Mouse (Mus musculus) neural tube, embryonic 15.5 days (tissue): ENCODE measurements around the gene Rai1. TPM values are rescaled to one million over a fixed set of nuclear protein-coding genes. Genes with fewer than 3 reads are reported as not detected.
A peak's percentile ranks its signal among the peaks of the same experiment; 100 is the strongest.

Experiments used
- ATAC-seq: fragments of 200-750 bp; cut with Nextera tagmentation; 2 replicates; pipeline ENCODE4 v1.8.0; 2017; ENCODE audit warnings: mild to moderate bottlenecking, moderate TSS enrichment, moderate library complexity; ENCODE audit not compliant: low FRiP score
- H3K27ac ChIP-seq: fragments of 300-500 bp; sonication (generic); replicated peaks from 2 replicates; pipeline ENCODE4 v1.5.1; 2015; ENCODE audit warnings: mild to moderate bottlenecking, inconsistent platforms
- H3K27me3 ChIP-seq: fragments of 300-500 bp; sonication (generic); replicated peaks from 2 replicates; pipeline ENCODE4 v1.6.1; 2015; ENCODE audit warnings: inconsistent platforms
- H3K36me3 ChIP-seq: fragments of 300-500 bp; sonication (generic); 2 replicates; pipeline ENCODE4 v1.6.1; 2015; ENCODE audit warnings: inconsistent platforms
- H3K4me1 ChIP-seq: fragments of 300-500 bp; sonication (generic); 2 replicates; pipeline ENCODE4 v1.6.1; 2015; ENCODE audit warnings: inconsistent platforms
- H3K4me2 ChIP-seq: fragments of 300-500 bp; sonication (generic); 2 replicates; pipeline ENCODE4 v1.6.1; 2015; ENCODE audit warnings: inconsistent platforms, mild to moderate bottlenecking, moderate library complexity
- H3K4me3 ChIP-seq: fragments of 300-500 bp; sonication (generic); replicated peaks from 2 replicates; pipeline ENCODE4 v1.5.1; 2015; ENCODE audit warnings: mild to moderate bottlenecking, inconsistent platforms
- H3K9ac ChIP-seq: fragments of 300-500 bp; sonication (generic); replicated peaks from 2 replicates; pipeline ENCODE4 v1.6.1; 2015; ENCODE audit warnings: mild to moderate bottlenecking, inconsistent platforms
- H3K9me3 ChIP-seq: fragments of 300-500 bp; sonication (generic); replicated peaks from 2 replicates; pipeline ENCODE4 v1.6.1; 2016; ENCODE audit warnings: inconsistent platforms
- WGBS: fragments of 180-500 bp; shearing (Covaris S2); methylation state at CpG from one replicate; pipeline ENCODE4 v1.1.7; 2015; ENCODE audit warnings: mixed read lengths; 5-methylcytosine and 5-hydroxymethylcytosine counted together
- polyA plus RNA-seq: library from polyadenylated mRNA; unstranded; fragments of >200 nt; fragmentation: Nextera tagmentation; extraction: Ambion mirVana; gene quantifications from 2 replicates; pipeline ENCODE4 v1.2.1, GENCODE M21; 2015

Gene Rai1
- polyA plus RNA-seq, 1 experiment from 2014 or later: 27.4 TPM

DNA sequence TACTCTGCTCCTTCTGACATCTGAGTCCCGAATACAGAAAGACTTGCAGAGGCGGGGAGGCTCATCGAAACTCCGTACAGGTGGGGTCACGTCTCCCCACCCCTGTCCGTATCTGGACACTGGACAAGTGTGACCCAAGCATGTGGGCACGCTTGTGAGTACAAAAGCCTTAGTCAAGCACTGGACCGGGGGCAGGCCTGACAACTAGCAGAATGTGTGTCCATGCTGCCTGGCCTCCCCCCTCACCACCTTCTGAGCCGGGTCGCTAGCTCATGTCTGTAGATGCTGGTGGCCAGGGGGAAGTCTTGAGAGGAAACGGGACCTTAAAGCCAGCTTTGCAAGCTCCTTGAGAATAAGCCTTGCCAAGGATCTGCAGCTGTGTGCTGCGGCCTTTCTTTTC lies 106.9 kb downstream of the Rai1 start:
- Histone ChIP-seq H3K9me3 (no peaks in the 10 kb centered on the region), H3K4me3 (no peak overlapping the region), H3K36me3 (no peaks in the 10 kb centered on the region), H3K4me2 (no peak overlapping the region), H3K27ac (0 out of 2 replicates have a peak overlapping the region, but pooled peaks have one; percentile 1), H3K27me3 (no peaks in the 10 kb centered on the region), H3K9ac (no peak overlapping the region), H3K4me1 (peaks cover 66% of the 10 kb centered on the region)
- ATAC-seq: no peak
- WGBS: 68% methylated on average over 12 of the region's 12 CpGs

DNA sequence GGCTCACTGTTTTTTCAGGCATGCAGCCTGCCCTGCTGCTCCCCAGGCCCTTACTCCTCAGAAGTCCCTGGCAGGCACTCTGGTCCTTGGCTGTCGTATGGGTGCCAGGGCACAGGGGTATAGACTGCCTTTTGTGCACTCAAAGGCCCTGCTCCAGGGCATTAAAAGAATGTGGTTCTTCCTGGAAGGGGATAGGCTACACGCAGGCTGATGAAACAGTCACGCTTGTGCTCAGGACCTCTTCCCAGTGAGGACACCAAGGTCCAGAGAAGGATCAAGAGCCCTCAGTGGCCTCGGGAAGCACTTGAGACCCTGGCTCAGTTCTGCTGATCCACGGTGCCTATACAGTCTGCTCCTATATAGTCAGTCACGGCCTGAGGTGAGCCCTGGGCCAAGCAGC lies 108.5 kb downstream of the Rai1 start:
- H3K4me1 ChIP-seq: peaks cover 60% of the 10 kb centered on the region
- H3K9me3 ChIP-seq: no peaks in the 10 kb centered on the region
- ATAC-seq: no peak
- H3K4me3 ChIP-seq: no peak overlapping the region
- WGBS: 65% methylated on average over 6 of the region's 6 CpGs
- H3K4me2 ChIP-seq: no peak overlapping the region
- H3K9ac ChIP-seq: no peak overlapping the region; the same call in 1 of the 2 replicates
- no peak overlapping the region; the same call in 1 of the 2 replicates for H3K27ac ChIP-seq
- H3K36me3 ChIP-seq: no peaks in the 10 kb centered on the region
- H3K27me3 ChIP-seq: no peaks in the 10 kb centered on the region

DNA sequence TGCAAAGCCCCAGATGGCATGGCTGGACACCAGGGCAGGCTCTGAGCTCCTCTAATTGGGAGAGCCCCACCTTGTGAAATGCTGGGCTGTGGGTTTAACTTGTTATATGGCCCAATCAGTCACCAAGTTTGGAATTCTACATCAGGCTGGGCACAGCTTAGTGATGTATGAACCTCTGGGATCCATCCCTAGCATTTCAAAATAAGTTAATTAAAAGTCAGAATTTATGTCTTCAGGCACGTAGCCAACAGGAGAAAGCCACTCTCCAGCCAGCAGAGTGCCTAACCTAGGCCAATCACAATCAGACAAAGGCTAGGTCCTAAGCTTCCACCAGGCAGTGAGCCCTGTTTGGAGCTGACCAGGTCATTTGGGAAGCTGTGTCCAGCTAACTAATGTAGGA lies 111.9 kb downstream of the Rai1 start:
- no peak overlapping the region for H3K27ac ChIP-seq
- H3K9me3 ChIP-seq: no peaks in the 10 kb centered on the region
- 52% methylated on average over 1 of the region's 1 CpGs for WGBS
- H3K36me3 ChIP-seq: no peaks in the 10 kb centered on the region
- H3K9ac ChIP-seq: no peak overlapping the region
- H3K4me1 ChIP-seq: peaks cover 50% of the 10 kb centered on the region
- H3K4me2 ChIP-seq: no peak overlapping the region
- H3K27me3 ChIP-seq: no peaks in the 10 kb centered on the region
- H3K4me3 ChIP-seq: no peak overlapping the region
- ATAC-seq: no peak

DNA sequence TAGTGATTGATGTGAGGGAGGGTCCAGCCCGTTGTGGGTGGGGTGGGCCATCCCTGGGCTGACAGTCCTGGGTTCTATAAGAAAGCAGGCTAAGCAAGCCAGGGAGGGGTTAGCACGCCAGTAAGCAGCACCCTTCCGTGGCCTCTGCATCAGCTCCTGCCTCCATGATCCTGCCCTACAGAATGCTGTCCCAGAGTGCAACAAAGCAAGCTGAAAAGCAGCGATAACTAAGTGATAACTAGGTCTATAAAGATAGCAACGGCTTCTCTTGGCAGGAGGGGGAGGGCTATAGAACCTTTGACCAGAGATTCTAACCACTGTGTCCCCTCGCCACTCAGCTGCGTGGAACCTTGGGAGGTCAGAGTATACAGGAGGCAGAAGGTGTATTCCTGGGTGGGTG lies 112.7 kb downstream of the Rai1 start:
- no peak for ATAC-seq
- Histone ChIP-seq H3K4me2 (no peak overlapping the region), H3K36me3 (no peaks in the 10 kb centered on the region), H3K4me3 (no peak overlapping the region), H3K9ac (no peak overlapping the region), H3K27me3 (no peaks in the 10 kb centered on the region), H3K27ac (no peak overlapping the region), H3K4me1 (peaks cover 48% of the 10 kb centered on the region), H3K9me3 (no peaks in the 10 kb centered on the region)
- 85% methylated on average over 7 of the region's 7 CpGs for WGBS

DNA sequence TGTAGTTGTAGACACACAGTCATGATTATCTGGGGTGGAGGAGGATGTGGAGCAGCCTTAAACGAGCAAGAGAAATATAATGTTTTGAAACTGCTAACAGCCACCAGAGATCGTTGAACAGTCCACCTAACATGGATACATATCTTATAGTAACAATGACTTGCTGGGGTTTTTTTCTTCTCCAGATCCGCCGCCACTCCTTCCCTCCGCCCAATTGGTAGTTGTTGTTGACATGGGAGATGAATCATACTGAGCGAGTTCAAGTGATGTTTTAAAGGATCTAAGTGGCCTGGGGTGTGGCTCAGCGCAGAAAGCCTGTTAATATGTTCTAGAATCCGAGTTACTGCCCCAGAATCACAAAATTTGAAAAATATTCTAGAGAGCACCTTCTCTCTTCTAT lies 114.8 kb downstream of the Rai1 start:
- no peak for ATAC-seq
- Histone ChIP-seq H3K4me1 (peaks cover 51% of the 10 kb centered on the region), H3K36me3 (no peaks in the 10 kb centered on the region), H3K27me3 (no peaks in the 10 kb centered on the region), H3K4me3 (peak overlapping the region; percentile 57), H3K27ac (peak overlapping the region; percentile 70), H3K4me2 (peak overlapping the region; percentile 68), H3K9ac (peak overlapping the region; percentile 52), H3K9me3 (no peaks in the 10 kb centered on the region)
- WGBS: 51% methylated on average over 8 of the region's 8 CpGs

DNA sequence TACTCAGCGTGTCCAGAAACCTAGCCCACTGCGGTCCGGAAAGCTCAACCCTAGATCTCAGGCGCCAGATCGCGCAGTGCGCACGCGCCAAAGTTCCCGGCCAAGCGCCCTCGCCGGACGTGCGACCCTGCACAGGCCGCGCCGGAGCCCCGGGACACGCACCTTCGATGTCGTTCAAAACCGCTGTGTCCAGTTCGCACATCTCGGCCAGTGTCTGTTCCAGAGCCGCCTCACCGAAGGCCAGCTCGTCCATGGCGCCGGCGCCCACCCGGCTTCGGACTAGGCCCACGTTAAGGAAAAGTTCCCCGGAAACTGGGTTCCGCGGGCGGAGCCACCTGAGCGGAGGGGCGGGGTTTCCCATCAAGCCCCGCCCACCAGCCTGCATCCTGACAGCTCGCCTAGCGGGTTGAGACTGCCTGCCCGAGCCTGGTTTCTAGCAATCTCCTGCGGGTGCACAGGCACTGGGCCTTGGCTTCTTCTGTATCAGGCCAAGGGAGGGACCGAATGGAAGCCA lies 115.5 kb downstream of the Rai1 start:
- H3K4me2 ChIP-seq: peak overlapping the region; percentile 68
- under 1% methylated on average over 46 of the region's 46 CpGs for WGBS
- no peaks in the 10 kb centered on the region for H3K36me3 ChIP-seq
- H3K27me3 ChIP-seq: no peaks in the 10 kb centered on the region
- ATAC-seq: peak; percentile 79
- peaks cover 51% of the 10 kb centered on the region for H3K4me1 ChIP-seq
- peak overlapping the region; percentile 52 for H3K9ac ChIP-seq
- peak overlapping the region; percentile 57 for H3K4me3 ChIP-seq
- peak overlapping the region; percentile 70 for H3K27ac ChIP-seq
- H3K9me3 ChIP-seq: no peaks in the 10 kb centered on the region

DNA sequence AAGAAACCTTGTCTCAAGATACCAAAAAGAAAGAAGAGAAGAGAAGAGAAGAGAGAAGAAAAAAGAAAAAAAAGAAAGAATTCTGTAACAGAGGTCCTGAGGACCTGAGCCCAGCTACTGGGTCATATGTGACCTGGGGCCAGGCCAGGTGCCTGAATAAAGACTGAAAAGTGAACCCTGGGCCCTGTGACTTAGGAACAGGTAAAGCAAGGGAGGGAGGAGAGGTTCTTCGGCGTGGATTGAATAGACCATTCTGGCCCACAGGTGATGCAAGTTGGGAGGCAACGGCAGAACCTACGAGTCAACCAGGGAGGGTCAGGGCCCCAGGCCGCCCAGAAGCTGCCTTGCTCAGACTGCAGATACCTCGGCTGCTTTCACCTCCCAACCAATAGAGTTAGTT lies 116.6 kb downstream of the Rai1 start:
- ATAC-seq: no peak
- H3K4me3 ChIP-seq: no peak overlapping the region
- 89% methylated on average over 6 of the region's 6 CpGs for WGBS
- peaks cover 47% of the 10 kb centered on the region for H3K4me1 ChIP-seq
- H3K9me3 ChIP-seq: no peaks in the 10 kb centered on the region
- H3K4me2 ChIP-seq: no peak overlapping the region
- H3K27me3 ChIP-seq: no peaks in the 10 kb centered on the region
- no peak overlapping the region for H3K27ac ChIP-seq
- no peak overlapping the region for H3K9ac ChIP-seq
- no peaks in the 10 kb centered on the region for H3K36me3 ChIP-seq

DNA sequence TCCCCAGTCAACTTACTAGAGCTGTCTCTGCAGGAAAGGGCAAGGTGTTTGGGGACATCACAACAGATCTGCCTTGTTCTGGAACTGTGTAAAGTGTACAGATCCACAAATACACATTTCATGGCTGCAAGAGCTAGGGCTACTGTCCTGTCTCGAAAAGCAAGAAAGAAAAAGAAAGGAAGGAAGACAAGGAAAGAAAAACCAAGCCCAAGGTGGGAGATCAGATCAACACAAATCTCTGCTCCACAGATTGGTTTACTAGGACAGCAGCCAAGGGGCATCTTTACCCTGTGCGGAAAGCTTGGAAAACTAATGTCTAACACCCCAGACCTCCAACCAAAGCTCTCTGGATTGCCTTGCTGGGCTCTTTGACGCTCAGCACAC lies 117.3 kb downstream of the Rai1 start:
- H3K9me3 ChIP-seq: no peaks in the 10 kb centered on the region
- 49% methylated on average over 3 of the region's 3 CpGs for WGBS
- no peak for ATAC-seq
- peak overlapping the region; percentile 72 for H3K4me2 ChIP-seq
- peak overlapping the region; percentile 81 for H3K27ac ChIP-seq
- H3K4me1 ChIP-seq: peaks cover 40% of the 10 kb centered on the region
- no peaks in the 10 kb centered on the region for H3K36me3 ChIP-seq
- no peaks in the 10 kb centered on the region for H3K27me3 ChIP-seq
- H3K9ac ChIP-seq: no peak overlapping the region
- peak overlapping the region; percentile 35; the same call in 1 of the 2 replicates for H3K4me3 ChIP-seq

DNA sequence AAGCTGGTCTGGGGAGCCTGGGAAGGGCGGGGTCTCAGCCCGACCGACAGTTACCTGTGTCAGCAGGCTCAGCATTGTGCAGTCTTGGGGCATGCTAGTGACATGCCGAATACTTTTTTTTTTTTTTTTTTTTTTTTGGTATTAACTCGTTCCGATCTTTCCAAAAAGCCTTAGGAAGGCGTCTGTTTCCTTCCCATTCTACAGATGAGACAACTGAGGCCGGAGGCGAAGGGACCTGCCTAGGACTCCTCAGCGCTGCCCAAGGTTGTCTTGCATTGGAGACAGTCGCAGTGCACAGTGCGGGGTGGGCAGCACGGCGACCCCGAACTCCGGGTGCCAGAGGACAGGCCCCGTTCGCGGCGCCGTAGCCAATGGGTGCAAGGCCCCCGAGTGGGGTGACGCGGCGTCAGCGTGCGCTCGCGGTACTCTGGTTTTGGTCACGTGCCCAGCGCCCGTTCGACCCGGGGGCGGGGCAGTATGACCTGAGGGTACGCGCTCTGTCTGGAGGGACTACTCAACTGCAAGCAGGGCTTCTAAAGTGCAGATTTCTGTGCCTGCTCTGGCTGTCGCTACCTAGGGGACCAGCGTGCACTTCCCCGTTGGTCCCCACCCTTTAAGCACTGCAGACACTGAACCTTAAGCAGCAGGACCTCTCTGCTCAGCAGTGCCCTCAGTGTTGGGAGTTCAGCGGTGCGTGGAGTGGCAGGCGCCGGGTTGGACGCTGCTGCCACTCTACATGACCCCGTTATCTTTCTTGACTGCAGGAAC lies 117.8 kb downstream of the Rai1 start, which contains the start of gene Srebf1:
Srebf1 (minus strand) TSS at position 113 of the 768 bp plus-strand sequence.
- no peaks in the 10 kb centered on the region for H3K9me3 ChIP-seq
- H3K4me1 ChIP-seq: peaks cover 36% of the 10 kb centered on the region
- H3K9ac ChIP-seq: peak within 1 kb of the TSS; percentile 26
- peak within 1 kb of the TSS; percentile 72 for H3K4me2 ChIP-seq
- H3K27ac ChIP-seq: peak within 1 kb of the TSS; percentile 81
- peak within 1 kb of the TSS; percentile 35 for H3K4me3 ChIP-seq
- ATAC-seq: peak; percentile 66
- WGBS: 5% methylated on average over 46 of the region's 46 CpGs
- no peaks in the 10 kb centered on the region for H3K27me3 ChIP-seq
- H3K36me3 ChIP-seq: no peaks in the 10 kb centered on the region

DNA sequence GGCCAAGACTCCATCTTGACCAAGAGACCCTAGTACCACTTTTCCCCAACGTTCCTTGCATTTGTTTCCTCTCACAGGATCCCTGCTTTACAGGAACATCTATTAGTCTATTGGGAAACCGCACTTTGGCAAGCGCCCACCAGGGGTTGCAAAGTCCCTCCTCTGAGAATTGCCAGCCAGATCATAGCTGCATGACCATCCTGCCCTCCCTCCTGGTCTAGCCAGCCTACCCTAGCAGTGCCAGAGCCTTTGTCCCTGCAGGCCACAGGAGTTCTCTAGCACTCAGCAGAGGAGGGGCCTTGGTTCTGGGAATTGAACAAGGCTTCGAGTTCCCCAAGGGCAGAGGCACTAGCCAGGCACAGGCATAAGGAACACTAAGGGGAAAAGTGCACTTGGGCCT lies 119.9 kb downstream of the Rai1 start:
- Histone ChIP-seq H3K4me3 (no peak overlapping the region), H3K36me3 (peaks cover 12% of the 10 kb centered on the region; the same call in 1 of the 2 replicates), H3K9ac (no peak overlapping the region), H3K27ac (no peak overlapping the region), H3K27me3 (no peaks in the 10 kb centered on the region), H3K4me1 (peaks cover 21% of the 10 kb centered on the region), H3K4me2 (no peak overlapping the region), H3K9me3 (no peaks in the 10 kb centered on the region)
- WGBS: 63% methylated on average over 4 of the region's 4 CpGs
- ATAC-seq: no peak

DNA sequence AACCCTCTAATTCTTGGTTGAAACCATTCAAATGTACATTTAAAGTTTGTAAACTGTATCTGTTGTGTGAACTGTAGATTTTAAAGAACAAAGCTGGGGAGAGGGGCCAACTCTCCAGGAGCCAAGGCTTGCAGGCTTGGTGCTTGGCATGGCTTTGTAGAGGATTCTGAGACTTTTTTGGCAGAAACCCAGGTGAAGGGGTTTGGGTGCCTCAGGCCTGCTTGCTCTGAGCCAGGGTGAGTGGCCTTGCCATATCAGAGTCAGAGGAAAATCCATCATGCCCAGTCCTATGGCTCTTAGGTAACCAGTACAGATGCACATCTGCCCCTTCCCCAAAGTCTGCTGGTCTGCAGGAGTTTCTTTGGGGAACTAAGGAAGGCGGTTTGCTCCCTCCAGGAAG lies 121.1 kb downstream of the Rai1 start:
- H3K4me2 ChIP-seq: no peak overlapping the region
- 73% methylated on average over 1 of the region's 1 CpGs for WGBS

DNA sequence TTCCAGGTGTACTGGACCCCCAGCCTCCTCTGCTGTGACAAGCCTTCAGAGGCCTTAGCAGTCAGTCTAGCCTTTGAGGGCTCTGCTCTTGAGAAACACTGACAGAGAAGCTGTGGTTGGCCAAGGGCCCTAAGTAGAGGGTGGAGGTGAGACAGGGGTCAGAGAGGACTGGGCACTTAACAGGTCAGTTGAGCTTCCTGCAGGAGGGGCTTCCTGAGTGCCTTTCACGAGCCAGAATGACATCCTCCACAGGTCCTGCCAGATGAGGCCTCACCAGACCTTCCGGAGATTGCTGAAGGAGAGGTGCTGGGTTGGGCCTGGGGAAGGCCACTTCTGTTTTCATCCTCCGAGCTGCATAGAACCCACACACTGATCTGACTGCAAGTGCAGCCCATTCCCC lies 123.7 kb downstream of the Rai1 start:
- H3K27ac ChIP-seq: no peak overlapping the region
- peaks cover 15% of the 10 kb centered on the region; the same call in 1 of the 2 replicates for H3K36me3 ChIP-seq
- H3K9me3 ChIP-seq: no peaks in the 10 kb centered on the region
- H3K4me1 ChIP-seq: peaks cover 6% of the 10 kb centered on the region; the same call in 1 of the 2 replicates
- H3K9ac ChIP-seq: no peak overlapping the region
- H3K4me3 ChIP-seq: no peak overlapping the region
- no peaks in the 10 kb centered on the region for H3K27me3 ChIP-seq
- H3K4me2 ChIP-seq: no peak overlapping the region
- WGBS: 81% methylated on average over 3 of the region's 3 CpGs
- ATAC-seq: no peak

More for the DNA sequence above, 121.1 kb downstream of the Rai1 start:
- Histone ChIP-seq H3K9me3 (no peaks in the 10 kb centered on the region), H3K4me1 (peaks cover 13% of the 10 kb centered on the region), H3K36me3 (peaks cover 15% of the 10 kb centered on the region; the same call in 1 of the 2 replicates), H3K9ac (no peak overlapping the region), H3K27me3 (no peaks in the 10 kb centered on the region), H3K27ac (no peak overlapping the region), H3K4me3 (no peak overlapping the region)
- ATAC-seq: no peak
